Mouse (Mus musculus) kidney, adult 8-10 months (tissue): ENCODE data around the gene Otub2.
A peak's percentile ranks its signal among the peaks of the same experiment; 100 is the strongest.

ENCODE experiments used
- DNase-seq, 2 experiments: peaks; one replicate each; pipeline ENCODE4 v3.0.0; 2022

The Otub2 gene

DNA sequence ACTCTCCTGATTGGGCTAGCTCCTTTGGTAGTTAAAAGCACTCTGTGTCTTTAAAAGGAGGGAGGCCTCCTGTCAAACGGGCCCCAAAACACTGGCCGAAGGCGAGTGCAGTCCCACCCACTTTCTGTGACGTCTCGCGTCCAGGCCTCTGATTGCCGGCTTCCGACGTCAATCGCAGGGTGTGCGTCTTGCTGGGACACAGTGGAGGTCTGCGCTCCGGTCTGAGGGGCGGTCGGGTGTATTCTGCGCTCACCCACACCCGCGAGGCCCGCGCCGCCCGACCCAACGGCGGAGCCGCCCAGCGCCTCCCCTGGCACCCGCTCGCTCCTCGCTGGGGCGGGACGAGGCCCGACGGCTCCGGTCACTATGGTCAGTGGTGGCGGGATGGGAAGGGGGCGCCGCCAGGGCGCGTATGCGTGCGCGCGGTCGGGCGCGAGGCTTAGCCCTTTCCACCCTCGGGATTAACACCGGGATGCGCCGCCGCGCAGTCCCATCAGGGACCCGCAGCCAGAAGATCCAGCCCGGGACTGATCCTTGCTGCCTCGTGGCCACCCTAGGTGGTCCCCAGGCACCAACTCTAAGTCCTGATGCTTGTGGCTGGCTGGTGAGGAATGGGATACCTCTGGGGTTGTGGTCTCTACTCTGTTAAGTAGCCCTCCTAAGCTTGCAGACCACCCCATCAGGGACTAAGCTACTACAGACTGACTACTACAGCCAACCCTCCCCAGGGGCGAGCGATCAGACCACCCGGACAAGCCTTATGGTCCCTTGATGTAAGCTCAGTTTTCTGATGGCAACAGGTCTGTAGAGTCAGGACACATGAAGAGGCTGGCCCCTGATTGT lies at the start of gene Otub2:
Gene Otub2 (plus strand): TSS at position 178 of the 843 bp plus-strand sequence.
- DNase-seq = peak; percentile 97

DNA sequence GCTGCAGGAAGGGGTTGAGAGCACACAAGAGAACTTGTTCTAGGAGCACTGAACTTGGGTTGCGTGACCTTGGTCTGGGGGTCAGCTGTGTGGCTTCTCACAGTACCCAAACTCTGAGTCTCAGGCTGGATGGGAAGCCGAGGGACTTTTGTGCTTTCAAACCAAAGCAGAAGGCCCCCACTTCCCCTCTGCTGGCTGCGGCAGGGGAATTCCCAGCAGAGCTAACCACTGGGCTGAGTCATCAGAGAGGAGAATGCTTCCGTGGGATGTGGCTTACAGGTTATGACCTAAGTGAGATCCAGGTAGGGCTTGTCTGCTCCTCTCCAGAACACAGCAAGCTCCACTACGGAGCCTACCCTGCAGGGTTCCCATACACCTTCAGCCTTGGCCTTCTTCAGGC lies 47.3 kb upstream of the Otub2 start:
- no peak for DNase-seq

DNA sequence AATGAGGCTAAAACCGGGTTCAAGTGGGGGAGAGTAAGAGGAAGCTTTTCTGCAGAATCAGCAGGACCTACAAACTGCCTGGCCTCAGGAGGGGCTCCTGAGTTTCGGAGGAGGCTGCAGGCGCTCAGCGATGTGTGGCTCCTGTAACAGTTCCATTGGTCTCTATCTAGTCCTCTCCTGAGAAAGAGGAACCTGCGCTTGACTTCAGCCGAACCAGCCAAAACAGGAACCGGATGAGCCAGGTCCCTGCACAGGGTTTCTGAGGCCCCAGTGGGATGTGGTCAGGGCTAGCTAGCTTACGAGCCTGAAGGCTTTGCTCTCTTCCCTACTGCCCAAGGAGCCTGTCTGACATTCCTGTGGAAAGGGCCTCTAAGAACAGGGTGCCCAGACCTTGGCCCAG lies 45.0 kb upstream of the Otub2 start:
- no peak for DNase-seq

DNA sequence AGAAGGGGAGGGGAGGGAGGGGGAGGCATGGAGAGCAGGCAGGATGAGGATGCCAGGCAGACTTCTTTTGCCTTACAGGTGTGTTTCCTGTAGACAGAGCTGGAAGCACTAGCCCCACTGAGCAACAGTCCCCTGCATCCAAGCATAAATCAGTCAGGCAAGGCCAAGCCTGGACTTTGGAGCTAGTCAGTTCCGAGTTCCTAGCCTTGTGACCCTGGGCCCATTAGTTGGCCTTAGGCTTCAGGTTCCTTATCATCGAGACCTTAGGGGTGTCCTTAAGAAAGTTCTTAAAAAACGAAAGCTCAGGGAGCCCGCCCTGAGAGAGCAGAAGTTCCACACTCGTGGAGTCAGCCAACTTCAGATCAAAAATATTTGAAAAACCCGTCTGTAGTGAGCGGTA lies 43.5 kb upstream of the Otub2 start:
- DNase-seq = no peak

DNA sequence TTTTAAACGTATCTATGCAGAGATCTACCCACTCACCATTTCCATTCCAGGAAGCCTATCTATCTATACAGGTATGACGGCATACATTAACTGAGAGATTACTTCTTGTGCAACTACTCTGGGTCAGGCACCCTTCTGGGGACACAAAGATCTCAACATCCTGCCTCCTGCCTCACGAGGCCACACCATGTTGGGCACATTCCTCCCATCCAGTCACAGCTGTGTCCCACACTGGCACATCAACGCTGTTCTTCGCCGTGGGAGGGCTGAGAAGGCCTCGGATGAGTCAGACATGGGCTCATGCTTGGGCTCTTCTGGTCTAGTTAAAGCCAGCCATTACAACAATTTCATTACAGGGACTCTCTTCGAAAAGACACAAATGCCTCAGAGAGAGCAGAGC lies 41.5 kb upstream of the Otub2 start:
- no peak for DNase-seq

DNA sequence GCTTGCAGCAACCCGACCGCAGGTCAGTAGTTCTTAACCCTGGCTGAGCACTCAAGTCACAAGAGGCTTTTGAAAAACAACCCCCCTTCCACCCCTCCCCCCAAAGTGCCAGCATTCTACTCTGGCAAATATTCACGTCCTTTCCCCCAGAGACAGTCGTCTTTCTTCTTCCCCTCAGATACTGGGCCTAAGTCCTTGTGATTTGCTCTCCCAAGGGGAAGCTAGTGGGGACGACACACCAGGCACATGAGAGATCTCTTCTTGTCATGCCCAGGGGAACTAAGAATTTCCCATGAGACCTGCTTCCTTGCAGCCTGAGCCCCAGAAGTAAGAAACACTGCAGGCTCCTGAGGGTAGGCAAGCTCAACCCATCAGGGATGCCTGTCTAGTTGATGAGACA lies 41.1 kb upstream of the Otub2 start:
- peak in 1 of 2 experiments; percentile 24 for DNase-seq

DNA sequence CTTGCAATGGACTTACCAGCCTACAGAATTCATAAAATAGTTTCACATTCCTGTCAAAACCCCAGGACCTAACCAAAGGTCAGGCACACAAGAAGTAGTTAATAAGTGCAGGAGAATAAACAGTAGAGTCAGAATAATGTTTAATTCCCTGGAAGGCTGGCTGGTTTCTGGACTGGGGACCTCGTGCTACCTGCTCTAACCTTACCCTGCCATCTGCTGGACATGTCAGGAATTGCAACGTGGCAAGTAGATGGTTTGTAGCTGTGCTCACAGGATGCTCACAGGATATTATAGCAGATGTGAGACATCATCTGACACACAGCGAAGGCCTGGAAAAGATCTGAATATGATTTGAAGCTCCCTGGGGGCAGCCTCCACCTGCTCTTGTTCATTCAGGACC lies 40.0 kb upstream of the Otub2 start:
- peak; percentile 75 to 85 for DNase-seq

DNA sequence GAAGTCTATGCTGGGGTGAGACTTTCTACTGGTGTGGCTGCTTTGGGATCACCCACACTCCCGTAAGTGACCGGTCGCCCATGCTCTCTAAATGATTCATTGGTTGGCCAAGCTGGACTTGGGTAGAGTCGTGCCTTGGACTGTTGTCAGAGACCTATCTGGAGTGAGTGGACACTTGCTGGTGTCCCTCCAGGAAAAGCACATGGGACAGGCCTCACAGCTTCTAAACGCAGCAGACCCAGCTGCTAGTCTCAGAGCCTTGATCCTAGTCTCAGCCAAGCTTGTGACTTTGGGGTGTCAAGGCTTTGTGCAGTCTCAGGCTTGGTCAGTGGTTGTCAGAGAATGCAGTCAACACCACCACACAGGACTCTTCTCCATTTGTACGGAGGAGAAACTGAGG lies 35.7 kb upstream of the Otub2 start:
- DNase-seq = no peak

DNA sequence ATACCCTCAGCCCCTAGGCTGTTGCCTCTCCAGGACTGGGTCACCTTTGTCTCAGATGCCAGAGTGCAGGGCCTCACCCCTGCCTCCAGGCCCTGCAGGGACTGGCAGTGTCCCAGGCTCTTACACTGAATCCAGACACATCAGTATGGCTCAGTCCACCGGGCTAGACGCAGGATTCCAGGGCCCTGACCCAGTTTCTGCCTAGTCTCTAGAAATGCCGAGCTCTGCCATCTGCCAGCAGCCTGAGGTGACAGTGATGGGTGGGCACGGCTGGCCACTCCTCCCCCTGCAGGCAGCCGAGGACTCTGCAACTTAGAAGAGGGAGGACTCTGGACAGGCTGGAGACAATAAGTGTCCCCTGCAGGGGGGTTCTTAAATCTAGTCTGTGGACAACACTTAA lies 34.9 kb upstream of the Otub2 start:
- DNase-seq = no peak

DNA sequence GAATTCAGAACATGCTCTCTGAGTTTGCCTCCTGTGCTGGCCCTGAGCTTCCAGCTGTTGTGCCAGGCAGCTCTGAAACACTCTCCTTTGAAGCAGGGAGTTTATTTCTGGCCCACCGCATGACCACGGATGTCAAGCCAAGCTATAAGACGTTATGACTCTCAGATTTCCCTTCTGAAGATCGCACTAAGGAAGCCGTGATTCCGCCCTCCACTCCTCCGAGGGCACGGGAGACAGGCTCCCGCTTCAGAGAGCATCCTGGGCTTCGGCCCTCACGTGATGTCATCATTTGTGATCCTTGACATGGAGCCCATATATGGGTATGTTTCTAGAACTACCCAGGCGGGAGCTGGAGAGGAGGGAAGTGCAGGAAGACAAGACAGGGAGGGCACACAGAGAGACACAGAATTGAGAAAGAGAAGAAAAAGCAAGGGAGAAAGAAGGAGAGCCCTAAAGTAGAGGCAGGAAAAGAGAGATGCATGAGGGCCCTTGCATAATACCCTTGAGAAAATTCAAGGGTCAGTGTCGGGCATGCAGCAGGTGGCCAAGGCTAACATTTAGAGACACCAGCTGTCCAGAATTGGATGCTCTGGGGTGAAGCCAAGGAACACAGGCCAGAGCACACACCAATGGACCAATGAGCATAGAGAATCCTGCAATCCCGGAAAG lies 32.6 kb upstream of the Otub2 start, which contains the start of gene Asb2:
Gene Asb2 (minus strand): TSS at position 256 of the 669 bp plus-strand sequence.
- DNase-seq = no peak

DNA sequence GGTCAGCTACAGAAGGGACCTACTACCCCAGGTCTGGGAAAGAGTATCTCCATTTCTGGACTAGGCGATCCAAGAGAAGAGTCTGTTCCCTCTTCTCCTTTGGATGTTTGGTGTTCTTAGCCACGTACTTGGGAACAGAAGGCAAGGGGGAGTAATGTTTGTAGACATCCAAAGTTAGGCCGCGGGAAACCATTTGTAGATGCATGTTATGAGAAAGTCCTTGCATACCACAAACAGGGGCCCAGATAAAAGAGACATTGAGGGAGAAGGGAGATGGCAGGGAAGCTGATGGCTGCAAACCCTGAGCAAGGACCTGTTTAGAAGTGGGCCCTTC lies 32.1 kb upstream of the Otub2 start:
- DNase-seq = no peak

DNA sequence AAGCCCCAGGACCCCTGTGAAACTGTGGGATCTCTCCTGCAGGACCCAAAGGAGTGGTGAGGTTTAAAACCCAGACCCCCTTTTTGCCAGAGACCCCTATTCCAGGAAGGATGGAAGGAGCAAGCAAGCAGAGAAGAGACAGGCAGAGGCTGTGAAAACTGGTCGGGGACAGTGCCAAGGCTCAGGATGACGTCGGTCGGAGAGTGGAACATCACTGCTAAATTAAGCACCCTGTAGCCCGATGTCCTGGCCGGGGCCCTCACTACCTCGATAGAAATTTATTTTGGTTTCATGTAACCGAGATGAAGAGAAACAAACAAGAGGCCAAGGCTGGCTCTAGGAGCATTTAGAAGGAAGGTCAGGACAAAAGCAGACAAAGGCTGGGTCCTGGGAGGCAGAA lies 30.3 kb upstream of the Otub2 start:
- no peak for DNase-seq

DNA sequence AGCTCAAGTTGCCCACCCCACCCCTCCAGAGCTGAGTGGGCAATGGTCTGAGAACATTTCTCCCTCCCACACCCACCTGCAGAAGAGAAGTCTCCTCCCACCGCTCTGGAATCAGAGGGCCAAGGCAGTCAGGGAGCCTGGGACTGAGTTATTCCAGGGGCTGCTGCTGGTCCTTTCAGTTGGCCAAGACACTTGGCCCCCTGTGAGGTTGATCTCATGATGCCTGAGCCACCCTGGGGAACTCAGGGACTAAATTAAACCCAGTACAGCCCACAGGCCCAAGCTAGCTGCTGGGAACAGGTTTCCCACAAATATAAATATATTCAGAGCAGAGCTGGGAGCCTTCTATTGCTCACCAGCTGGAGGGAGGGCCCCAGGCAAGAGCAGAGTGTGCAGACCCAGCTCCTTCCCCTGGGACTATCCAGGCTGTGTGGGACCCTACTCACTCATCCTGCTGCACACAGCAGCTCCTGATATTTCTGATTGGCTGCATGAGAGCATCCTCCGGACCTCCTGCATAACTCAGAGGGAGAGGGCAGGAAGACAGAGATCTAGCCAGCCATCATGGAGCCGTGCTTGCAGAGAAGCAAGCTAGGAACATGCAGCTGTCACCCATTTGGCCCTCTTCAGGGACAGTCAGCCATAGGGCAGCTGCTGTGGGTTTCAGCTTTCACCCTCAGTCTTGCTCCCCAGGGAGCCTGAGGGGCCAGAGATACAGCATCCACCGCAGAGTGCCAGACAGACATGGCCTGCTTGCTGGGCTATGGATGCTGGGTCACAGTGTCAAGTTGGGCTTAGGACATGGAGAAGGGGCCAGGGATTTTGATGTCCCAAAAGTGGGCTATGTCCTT lies 29.3 kb upstream of the Otub2 start:
- DNase-seq = no peak

DNA sequence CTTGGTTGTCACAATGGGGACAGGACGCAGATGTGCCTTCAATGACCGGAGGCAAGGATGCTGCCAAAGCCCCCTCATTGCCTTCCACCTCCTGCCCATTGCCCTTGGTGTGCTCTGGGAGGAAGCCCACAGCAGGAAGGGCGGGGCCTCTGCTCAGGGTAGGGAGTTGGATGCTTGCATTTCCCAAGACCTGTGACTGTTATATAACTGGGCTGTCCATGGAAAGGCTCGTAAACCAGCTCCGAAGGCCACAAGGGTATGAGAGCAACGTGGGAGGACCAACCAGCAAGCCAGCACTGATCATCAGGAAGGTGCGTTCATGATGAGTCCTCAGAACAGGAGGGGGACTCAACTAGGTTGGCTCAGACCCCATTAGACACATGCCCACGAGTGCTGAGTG lies 27.7 kb upstream of the Otub2 start:
- no peak for DNase-seq

DNA sequence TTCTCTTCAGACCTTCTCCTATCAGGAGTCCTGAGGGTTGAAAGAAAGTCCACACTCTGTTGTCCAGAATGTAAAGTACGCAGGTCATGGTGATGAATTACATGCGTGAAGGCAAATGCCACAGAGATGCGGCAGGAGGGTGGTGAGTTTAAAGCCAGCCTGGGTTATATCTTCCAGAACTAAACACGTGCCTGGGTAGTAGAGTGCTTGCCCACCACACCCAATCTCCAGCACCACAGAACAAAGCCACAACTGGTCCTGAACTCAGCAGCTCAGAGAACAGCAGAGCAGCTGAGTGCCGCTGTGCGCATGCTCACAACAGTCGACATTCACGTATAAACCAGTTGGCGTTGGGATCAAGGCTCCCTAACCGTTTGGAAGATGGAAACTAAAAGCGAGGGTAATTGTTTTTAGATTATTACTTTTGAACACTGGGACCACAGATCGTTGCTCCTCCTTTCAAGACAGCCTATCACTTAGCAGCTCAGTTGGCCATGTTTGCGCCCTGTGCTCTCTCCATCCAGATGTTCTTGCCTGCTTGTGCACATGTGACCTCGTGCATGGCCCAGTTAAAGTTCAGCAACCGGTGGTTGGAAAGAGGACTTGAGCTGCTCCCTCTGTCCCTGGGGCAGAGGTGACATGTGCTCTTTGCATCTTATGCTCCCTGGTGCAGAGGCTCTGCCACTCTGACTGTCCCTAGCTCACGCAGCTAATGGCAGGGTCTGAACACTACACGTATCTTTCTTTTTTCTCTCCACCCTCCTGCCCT lies 26.8 kb upstream of the Otub2 start:
- DNase-seq = no peak

DNA sequence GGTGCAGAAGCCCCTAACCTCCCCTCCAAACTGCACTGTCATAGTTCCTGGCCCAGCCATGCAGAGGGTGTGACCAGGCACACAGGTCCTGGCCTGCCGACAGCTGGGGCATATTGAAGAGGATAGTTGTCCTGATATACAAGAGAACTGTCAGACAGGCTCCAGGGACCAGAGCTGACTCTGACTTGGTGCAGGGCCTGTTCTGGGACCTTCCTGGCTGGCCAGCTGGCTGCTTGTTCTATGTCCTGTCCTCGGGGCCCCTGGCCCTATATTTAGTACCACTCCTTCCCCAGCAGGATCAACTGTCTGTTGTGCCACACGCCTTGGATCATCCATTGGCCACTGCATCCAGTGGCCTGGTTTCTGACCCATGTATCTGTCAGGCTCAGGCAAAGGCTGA lies 26.1 kb upstream of the Otub2 start:
- DNase-seq = no peak

DNA sequence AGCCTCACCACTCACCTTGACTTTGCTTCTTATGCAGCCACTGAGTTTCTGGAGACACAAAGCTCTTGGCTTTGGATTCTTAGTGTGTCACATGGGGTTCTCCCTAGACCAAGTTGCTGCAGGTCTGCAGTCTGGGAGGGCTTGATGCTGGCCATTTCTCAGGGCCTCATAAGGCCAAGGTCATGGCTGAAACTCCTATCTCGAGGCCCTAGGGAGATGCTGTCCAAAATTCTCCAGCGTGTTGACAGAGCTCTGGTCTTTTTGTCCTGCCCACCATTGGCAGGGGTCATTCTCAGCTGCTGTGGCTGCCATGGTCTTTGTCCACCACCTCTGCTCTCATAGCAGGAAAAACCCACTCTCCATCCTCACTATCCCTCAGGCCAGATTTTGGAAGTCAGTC lies 21.3 kb upstream of the Otub2 start:
- no peak for DNase-seq

DNA sequence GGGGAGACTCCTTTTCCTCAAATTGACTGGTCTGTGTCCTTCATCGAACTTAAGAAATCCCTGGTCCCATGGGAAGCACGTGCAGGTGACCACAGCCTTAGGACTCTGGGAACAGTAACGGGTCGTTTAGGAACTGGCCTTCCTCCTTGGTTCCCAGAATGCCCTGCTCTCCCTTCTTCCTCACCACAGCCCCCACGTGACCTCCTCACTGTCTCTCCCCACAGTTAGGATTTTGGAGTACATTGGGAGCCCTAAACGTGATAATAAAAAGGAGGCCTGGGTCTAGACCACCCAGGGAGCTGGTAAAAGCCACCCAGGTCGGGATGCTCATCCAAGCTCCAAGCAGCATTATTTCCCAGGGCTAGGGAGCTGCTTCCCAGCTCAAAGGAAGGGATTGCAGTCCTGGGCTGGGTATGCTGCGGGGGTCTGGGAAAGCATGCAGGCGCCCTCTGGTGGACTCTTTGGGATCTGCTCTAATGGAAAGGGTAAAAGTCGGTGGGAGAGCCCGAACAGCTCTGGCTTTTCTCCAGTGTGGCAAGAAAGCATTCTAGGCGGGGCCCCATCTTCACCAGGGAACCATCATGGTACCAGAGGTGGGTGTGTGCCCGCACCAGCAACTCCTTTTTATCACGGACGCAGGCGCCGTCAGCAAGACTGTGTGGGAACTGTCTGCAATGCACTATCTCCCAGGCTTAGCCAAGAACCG lies 20.7 kb upstream of the Otub2 start:
- DNase-seq = peak in 1 of 2 experiments; percentile 71

DNA sequence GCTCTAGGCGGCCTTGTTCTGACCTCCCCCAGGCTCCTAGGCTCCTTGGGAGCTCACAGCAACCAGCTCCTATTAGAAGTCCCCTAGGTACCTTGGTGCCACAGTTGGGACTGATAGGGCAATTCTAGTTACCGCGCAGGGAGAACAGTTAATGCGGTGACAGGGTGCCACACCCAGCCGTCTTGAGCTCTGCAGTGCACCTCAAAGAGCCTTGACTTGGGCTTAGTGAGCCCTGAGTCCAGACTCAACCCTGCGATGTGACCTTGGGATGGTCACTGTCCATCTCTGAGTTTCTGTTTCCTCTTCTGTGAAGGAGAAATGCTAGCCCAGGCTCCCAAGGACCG lies 20.2 kb upstream of the Otub2 start:
- no peak for DNase-seq

DNA sequence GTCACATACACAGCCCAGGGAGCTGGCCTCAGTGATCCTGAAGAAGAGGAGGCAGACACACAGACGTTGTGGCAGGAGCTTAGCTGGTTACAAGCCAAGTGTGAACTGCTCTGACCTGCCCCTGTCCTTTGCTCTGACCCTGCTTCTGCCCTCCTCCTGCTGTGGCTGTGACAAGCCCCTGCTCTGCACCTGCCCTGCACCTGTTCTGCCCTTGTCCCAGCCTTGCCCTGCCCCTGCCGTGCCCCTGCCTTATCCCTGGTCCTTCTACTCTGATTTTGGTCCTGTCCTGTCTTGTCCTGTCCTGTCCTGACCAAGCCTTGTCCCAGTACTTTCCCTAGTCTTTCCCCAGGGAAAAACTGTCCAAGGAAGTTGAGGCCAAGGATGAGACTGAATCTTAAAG lies 19.7 kb upstream of the Otub2 start:
- no peak for DNase-seq

DNA sequence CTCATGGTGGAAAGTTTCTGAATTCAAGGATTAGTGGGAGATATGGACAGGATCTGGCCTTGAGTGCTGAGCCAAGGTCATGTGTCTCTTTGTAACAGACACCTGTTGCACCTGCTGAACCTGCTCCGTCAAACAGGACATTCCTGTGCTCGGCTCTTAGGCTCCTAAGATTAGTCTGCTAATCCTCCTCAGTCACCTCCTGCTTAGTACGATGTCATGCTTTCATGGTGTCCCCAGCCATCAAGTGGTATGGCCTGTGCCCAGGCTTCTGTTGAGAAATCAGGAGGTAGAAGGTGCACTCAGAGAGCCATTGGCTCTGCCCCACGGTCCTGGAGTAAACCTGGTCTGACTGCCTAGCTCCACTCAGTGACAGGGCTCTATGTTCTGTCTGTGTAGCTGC lies 17.6 kb upstream of the Otub2 start:
- no peak for DNase-seq

DNA sequence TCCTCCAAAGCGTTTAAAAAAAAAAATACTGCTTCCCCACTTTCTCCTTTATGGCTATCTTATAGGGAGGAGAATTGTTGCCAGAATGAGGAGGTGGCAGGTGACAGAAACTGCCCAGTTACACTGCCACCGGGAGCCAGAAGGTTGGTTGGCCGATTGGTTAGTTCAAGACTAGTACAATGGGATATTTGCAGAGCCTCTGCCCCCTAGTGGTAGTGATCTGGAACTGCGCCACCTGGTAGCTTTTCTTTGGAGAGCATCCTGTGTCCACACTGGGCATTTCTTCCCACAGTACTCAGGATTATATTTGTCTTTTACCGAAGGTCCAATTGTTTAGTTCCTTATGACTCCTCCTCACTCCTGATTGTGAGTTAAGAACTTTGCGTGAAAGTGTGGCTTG lies 16.8 kb upstream of the Otub2 start:
- peak; percentile 28 to 67 for DNase-seq
